Mouse (Mus musculus): Measurements from ENCODE around the gene Spsb3. TPM values are rescaled to one million over a fixed set of nuclear protein-coding genes. Genes with fewer than 3 reads are reported as not detected.

Spsb3 gene
- total RNA-seq, 2 experiments from 2014 or later: 40.9 to 41.2 TPM

Other genes starting within 250 kb of the Spsb3 start
- 10 to 100 TPM; 47.9 to 52.4 TPM for gene Slc9a3r2, start 236.3 kb upstream of the Spsb3 start, total RNA-seq (2021)
- 1 to 10 TPM; 3.7 to 3.9 TPM for gene Npw, start 228.2 kb upstream of the Spsb3 start, total RNA-seq (2021)
- 10 to 100 TPM; 36.5 to 40.7 TPM for gene Zfp598, start 217.0 kb upstream of the Spsb3 start, total RNA-seq (2021)
- gene Syngr3, start 196.7 kb upstream of the Spsb3 start, total RNA-seq (2021): 100 to 1,000 TPM; 197 to 204 TPM
- 10 to 100 TPM; 18.5 to 19.8 TPM for gene Gfer, start 190.5 kb upstream of the Spsb3 start, total RNA-seq (2021)
- gene Noxo1, start 190.4 kb upstream of the Spsb3 start, total RNA-seq (2021): 1 to 10 TPM; 2.7 to 4.4 TPM
- 10 to 100 TPM; 28.5 to 29.1 TPM for gene Tbl3, start 179.0 kb upstream of the Spsb3 start, total RNA-seq (2021)
- not detected for gene Rnf151, start 168.6 kb upstream of the Spsb3 start, total RNA-seq (2021)
- 100 to 1,000 TPM; 494 to 506 TPM for gene Rps2, start 168.5 kb upstream of the Spsb3 start, total RNA-seq (2021)
- 100 to 1,000 TPM; 186 to 200 TPM for gene Ndufb10, start 162.2 kb upstream of the Spsb3 start, total RNA-seq (2021)
- 1 to 10 TPM in 1 of 2 experiments, under 1 TPM in 1; 0.79 to 1.0 TPM for gene Rpl3l, start 158.8 kb upstream of the Spsb3 start, total RNA-seq (2021)
- gene Msrb1, start 150.0 kb upstream of the Spsb3 start, total RNA-seq (2021): 10 to 100 TPM; 44.4 to 51.2 TPM
- gene Hs3st6, start 133.7 kb upstream of the Spsb3 start, total RNA-seq (2021): not detected
- not detected for gene Meiob, start 82.4 kb upstream of the Spsb3 start, total RNA-seq (2021)
- 100 to 1,000 TPM; 107 to 112 TPM for gene Hagh, start 46.5 kb upstream of the Spsb3 start, total RNA-seq (2021)
- gene Fahd1, start 36.3 kb upstream of the Spsb3 start, total RNA-seq (2021): 10 to 100 TPM; 18.1 to 18.2 TPM
- not detected for gene Igfals, start 20.6 kb upstream of the Spsb3 start, total RNA-seq (2021)
- gene Nubp2, start 294 bp upstream of the Spsb3 start, total RNA-seq (2021): 10 to 100 TPM; 37.7 to 43.4 TPM
- 10 to 100 TPM; 66.9 to 83.2 TPM for gene Eme2, start 8.4 kb downstream of the Spsb3 start, total RNA-seq (2021)
- 10 to 100 TPM; 73.0 to 76.3 TPM for gene Mrps34, start 8.5 kb downstream of the Spsb3 start, total RNA-seq (2021)
- gene Nme3, start 9.9 kb downstream of the Spsb3 start, total RNA-seq (2021): 10 to 100 TPM; 48.6 to 53.8 TPM
- gene Mapk8ip3, start 50.3 kb downstream of the Spsb3 start, total RNA-seq (2021): 100 to 1,000 TPM; 312 to 326 TPM
- 10 to 100 TPM; 11.2 TPM for gene Jpt2, start 74.0 kb downstream of the Spsb3 start, total RNA-seq (2021)
- 10 to 100 TPM; 24.0 to 28.5 TPM for gene Cramp1l, start 129.1 kb downstream of the Spsb3 start, total RNA-seq (2021)
- gene Ift140, start 129.4 kb downstream of the Spsb3 start, total RNA-seq (2021): 10 to 100 TPM; 25.4 to 31.9 TPM
- 10 to 100 TPM; 10.1 to 10.7 TPM for gene Tmem204, start 196.9 kb downstream of the Spsb3 start, total RNA-seq (2021)
- gene Telo2, start 229.3 kb downstream of the Spsb3 start, total RNA-seq (2021): 10 to 100 TPM; 30.1 to 33.4 TPM
- gene Ptx4, start 234.1 kb downstream of the Spsb3 start, total RNA-seq (2021): 1 to 10 TPM; 1.4 to 1.6 TPM
- 10 to 100 TPM; 47.3 to 51.1 TPM for gene Clcn7, start 246.7 kb downstream of the Spsb3 start, total RNA-seq (2021)